Mouse (Mus musculus): ENCODE data around the gene Cntn2.

DNA sequence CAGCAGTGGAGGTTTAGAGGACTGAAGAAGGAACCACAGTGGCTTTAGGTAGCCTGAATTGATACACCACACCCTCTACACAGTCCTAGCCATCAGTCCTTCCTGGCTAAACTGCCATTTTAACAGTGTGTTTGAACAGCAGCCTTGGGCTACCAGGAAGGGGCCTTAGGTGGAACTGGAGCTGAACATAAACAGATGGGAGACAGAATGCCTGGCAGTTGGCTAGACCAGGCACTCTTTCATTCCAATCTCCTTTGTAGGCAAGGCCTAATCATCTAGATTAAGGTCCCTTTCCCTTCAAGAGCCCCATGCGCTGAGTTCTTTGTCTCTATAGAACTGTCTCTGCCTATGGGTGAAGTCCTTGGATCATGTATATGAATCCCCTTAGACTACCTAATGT lies 28.6 kb upstream of the Cntn2 start:
- no peak for TF ChIP-seq CTCF (IDR thresholded peaks at IDR 0.05; ENCODE audit: insufficient read depth, low read length)
- TF ChIP-seq POLR2A (IDR thresholded peaks at IDR 0.05; ENCODE audit: borderline replicate concordance, extremely low read depth, low read depth, low read length): no peak

All from lung, adult 2 months (tissue).